In the genomic region with DNA sequence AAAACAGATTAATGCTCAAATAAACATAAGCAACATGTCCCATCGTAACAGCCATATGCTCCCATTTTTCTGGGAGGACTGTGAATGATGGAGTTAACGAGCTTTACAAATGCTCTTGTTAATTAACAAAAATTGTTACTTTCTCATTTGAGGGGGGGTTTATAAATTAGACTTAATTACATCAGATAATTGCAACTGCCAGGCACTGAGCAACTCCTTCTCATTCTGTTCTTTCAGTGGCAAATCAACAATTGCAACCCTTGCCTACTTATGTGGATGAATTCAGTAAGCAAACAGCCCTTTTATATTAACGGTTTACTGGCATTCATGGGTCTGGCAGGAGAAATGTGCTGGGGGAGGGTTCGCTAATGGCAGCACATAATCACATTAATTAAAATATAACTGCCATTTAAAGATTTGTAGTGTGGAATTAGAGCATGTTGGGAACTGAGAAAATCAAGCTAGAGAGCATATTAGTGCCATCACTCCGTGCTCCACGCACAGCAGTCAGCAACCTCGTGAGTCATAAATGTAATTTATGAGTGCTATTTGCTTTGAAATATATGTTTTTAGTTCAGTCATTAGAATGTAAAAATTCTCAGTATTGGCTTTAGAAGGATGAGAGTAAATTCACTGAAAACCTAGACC, we compare ENCODE assay signal across 16 mouse cellular contexts.
A peak's percentile ranks its signal among the peaks of the same experiment; 100 is the strongest.
DNase-seq lines count a peak whose midpoint lies in the region; ATAC-seq and TF ChIP-seq lines count a peak whose summit lies in the region.
"Had no signal": no experiment of that assay in that cellular context is flagged by ENCODE, and none has a peak within 500 bp of the region (broad histone marks: within the 10 kb centered on the region; RNA-seq: fewer than 3 reads in every experiment).

No protein-coding gene starts in this region.

- H3K4me3 ChIP-seq in kidney, postnatal 0 days (replicated peaks; ENCODE audit: low read depth, low read length) = no peak overlapping the region
- no peak overlapping the region for H3K4me3 ChIP-seq in kidney, adult 2 months (ENCODE audit: insufficient read depth, low read depth, low read length)
- no peak overlapping the region for H3K4me3 ChIP-seq in forebrain, embryonic 13.5 days
- no peak overlapping the region for H3K4me3 ChIP-seq in hindbrain, postnatal 0 days (ENCODE audit: low read length)
- H3K4me3 ChIP-seq: embryonic facial prominence, embryonic 12.5 days; liver, embryonic 15.5 days; myocyte; stomach, embryonic 15.5 days had no signal

- H3K4me1 ChIP-seq in kidney, postnatal 0 days (replicated peaks; ENCODE audit: insufficient read depth, low read length) = no peaks in the 10 kb centered on the region
- no peaks in the 10 kb centered on the region for H3K4me1 ChIP-seq in kidney, adult 2 months (ENCODE audit: control insufficient read depth, insufficient read depth, low read length)
- H3K4me1 ChIP-seq in forebrain, embryonic 13.5 days = peaks cover 14% of the 10 kb centered on the region; the same call in 1 of the 2 replicates
- H3K4me1 ChIP-seq in hindbrain, postnatal 0 days (ENCODE audit: insufficient read depth, low read length) = no peaks in the 10 kb centered on the region
- H3K4me1 ChIP-seq: embryonic facial prominence, embryonic 12.5 days; liver, embryonic 15.5 days; stomach, embryonic 15.5 days had no signal

- 41% methylated on average over 7 of the region's 7 CpGs for WGBS in kidney, postnatal 0 days
- WGBS in kidney, adult 2 months = 50% methylated on average over 7 of the region's 7 CpGs
- 17% methylated on average over 7 of the region's 7 CpGs for WGBS in forebrain, embryonic 13.5 days
- 53% methylated on average over 7 of the region's 7 CpGs for WGBS in hindbrain, postnatal 0 days

- H3K4me2 ChIP-seq in kidney, postnatal 0 days (ENCODE audit: low read length) = no peak overlapping the region
- peak overlapping the region; percentile 12; the same call in 1 of the 2 replicates for H3K4me2 ChIP-seq in forebrain, embryonic 13.5 days
- no peak overlapping the region for H3K4me2 ChIP-seq in hindbrain, postnatal 0 days (ENCODE audit: low read depth, low read length)
- H3K4me2 ChIP-seq: embryonic facial prominence, embryonic 12.5 days; liver, embryonic 15.5 days; stomach, embryonic 15.5 days had no signal

- intact Hi-C loops in gastrocnemius, postnatal 14 days (cut with DNase I; ENCODE audit: low total_unique reads) = no loop called here

- no peaks in the 10 kb centered on the region for H3K9me3 ChIP-seq in kidney, postnatal 0 days (replicated peaks; ENCODE audit: low read length)
- H3K9me3 ChIP-seq in forebrain, embryonic 13.5 days (replicated peaks) = no peaks in the 10 kb centered on the region
- H3K9me3 ChIP-seq in hindbrain, postnatal 0 days (ENCODE audit: low read length) = no peaks in the 10 kb centered on the region
- H3K9me3 ChIP-seq: embryonic facial prominence, embryonic 12.5 days; liver, embryonic 15.5 days; stomach, embryonic 15.5 days had no signal

- TF ChIP-seq CTCF in kidney, postnatal 0 days (IDR thresholded peaks at IDR 0.05; ENCODE audit: low read depth) = no peak
- no peak for TF ChIP-seq CTCF in kidney, adult 2 months (conservative IDR thresholded peaks at IDR 0.05; ENCODE audit: insufficient read depth, insufficient read length, low read depth, low read length)
- TF ChIP-seq CTCF in hindbrain, postnatal 0 days (IDR thresholded peaks at IDR 0.05; ENCODE audit: low read depth) = no peak

- no peak overlapping the region for H3K9ac ChIP-seq in kidney, postnatal 0 days (ENCODE audit: low read depth, low read length)
- no peak overlapping the region for H3K9ac ChIP-seq in forebrain, embryonic 13.5 days
- H3K9ac ChIP-seq in hindbrain, postnatal 0 days (replicated peaks; ENCODE audit: low read length) = no peak overlapping the region
- H3K9ac ChIP-seq: embryonic facial prominence, embryonic 12.5 days; liver, embryonic 15.5 days; stomach, embryonic 15.5 days had no signal

- peak; percentile 19 for DNase-seq in kidney, postnatal 0 days (ENCODE audit: low spot score)
- DNase-seq in kidney, adult 2 months = no peak
- peak; percentile 12 for DNase-seq in hindbrain, postnatal 0 days (ENCODE audit: low spot score)
- peak; percentile 81 for DNase-seq in retina, embryonic 14.5 days (ENCODE audit: low spot score)
- no peak for DNase-seq in cerebellum, adult 8-10 months
- no peak for DNase-seq in thymus, adult 18-20 months
- DNase-seq in gastrocnemius, postnatal 14 days = no peak
- DNase-seq: cerebellum, postnatal 14 days; kidney, postnatal 36 days; thymus, postnatal 4 days had no signal

- no peaks in the 10 kb centered on the region for H3K36me3 ChIP-seq in kidney, postnatal 0 days (ENCODE audit: insufficient read depth, low read length)
- H3K36me3 ChIP-seq in kidney, adult 2 months (ENCODE audit: control insufficient read depth, insufficient read depth, low read length) = no peaks in the 10 kb centered on the region
- no peaks in the 10 kb centered on the region for H3K36me3 ChIP-seq in forebrain, embryonic 13.5 days (ENCODE audit: poor library complexity, severe bottlenecking)
- no peaks in the 10 kb centered on the region for H3K36me3 ChIP-seq in hindbrain, postnatal 0 days (ENCODE audit: insufficient read depth, low read length)
- H3K36me3 ChIP-seq: embryonic facial prominence, embryonic 12.5 days; liver, embryonic 15.5 days; stomach, embryonic 15.5 days had no signal

- H3K27me3 ChIP-seq in kidney, postnatal 0 days (ENCODE audit: insufficient read depth, low read length) = no peaks in the 10 kb centered on the region
- H3K27me3 ChIP-seq in kidney, adult 2 months (replicated peaks; ENCODE audit: control insufficient read depth, insufficient read depth, low read length) = no peaks in the 10 kb centered on the region; the same call in 1 of the 2 replicates
- peaks cover 29% of the 10 kb centered on the region for H3K27me3 ChIP-seq in forebrain, embryonic 13.5 days
- H3K27me3 ChIP-seq in hindbrain, postnatal 0 days (ENCODE audit: insufficient read depth, low read length) = no peaks in the 10 kb centered on the region
- H3K27me3 ChIP-seq: embryonic facial prominence, embryonic 12.5 days; liver, embryonic 15.5 days; stomach, embryonic 15.5 days had no signal

- no peak for ATAC-seq in kidney, postnatal 0 days (replicated peaks; ENCODE audit: low FRiP score, low read depth)
- peak; percentile 95 for ATAC-seq in forebrain, embryonic 13.5 days
- peak; percentile 53 for ATAC-seq in hindbrain, postnatal 0 days
- ATAC-seq: intestine, postnatal 0 days had no signal

- no peak overlapping the region for H3K27ac ChIP-seq in kidney, postnatal 0 days
- no peak overlapping the region for H3K27ac ChIP-seq in kidney, adult 2 months (ENCODE audit: insufficient read depth, low read depth, low read length)
- peak overlapping the region; percentile 10; the same call in 1 of the 2 replicates for H3K27ac ChIP-seq in forebrain, embryonic 13.5 days
- H3K27ac ChIP-seq in hindbrain, postnatal 0 days = no peak overlapping the region
- H3K27ac ChIP-seq: embryonic facial prominence, embryonic 12.5 days; liver, embryonic 15.5 days; stomach, embryonic 15.5 days had no signal

- TF ChIP-seq POLR2A in kidney, adult 2 months (IDR thresholded peaks at IDR 0.05; ENCODE audit: low read depth, low read length) = no peak

Comparison
In these comparisons a context has a peak if more than half of its experiments do, and no peak if none do; other contexts are left out.
1. DNase-seq: peak in kidney, postnatal 0 days (single experiment), hindbrain, postnatal 0 days (single experiment) and retina, embryonic 14.5 days (single experiment); none in kidney, adult 2 months (single experiment), cerebellum, adult 8-10 months (single experiment), thymus, adult 18-20 months (0 of 2) and gastrocnemius, postnatal 14 days (single experiment).